Mouse (Mus musculus) liver, adult 2 months (tissue): ENCODE measurements around the gene Rab11fip2. TPM values are rescaled to one million over a fixed set of nuclear protein-coding genes. Genes with fewer than 3 reads are reported as not detected.

ENCODE experiments used
- DNase-seq: peaks from one replicate; pipeline ENCODE4 v3.0.0-alpha.2; 2011; ENCODE audit warnings: low read depth, low spot score; ENCODE audit errors: extremely low read depth
- H3K27ac ChIP-seq: fragments of 200-500 bp; replicated peaks from 2 replicates; pipeline ENCODE4 v1.5.1; 2012; ENCODE audit warnings: low read depth, mild to moderate bottlenecking, control low read depth, inconsistent platforms, low read length; ENCODE audit not compliant: insufficient read depth
- H3K27me3 ChIP-seq: fragments of 200-500 bp; 2 replicates; pipeline ENCODE4 v1.6.1; 2012; ENCODE audit warnings: mild to moderate bottlenecking, moderate library complexity, low read length, inconsistent platforms; ENCODE audit not compliant: control insufficient read depth, insufficient read depth
- H3K36me3 ChIP-seq: fragments of 200-500 bp; 2 replicates; pipeline ENCODE4 v1.6.1; 2012; ENCODE audit warnings: low read length, inconsistent platforms; ENCODE audit not compliant: control insufficient read depth, insufficient read depth
- H3K4me1 ChIP-seq: fragments of 200-500 bp; 2 replicates; pipeline ENCODE4 v1.6.1; 2011; ENCODE audit warnings: low read length; ENCODE audit not compliant: control insufficient read depth, insufficient read depth
- H3K4me3 ChIP-seq: fragments of 200-500 bp; 2 replicates; pipeline ENCODE4 v1.5.1; 2011; ENCODE audit warnings: low read depth, mild to moderate bottlenecking, control low read depth, low read length, moderate library complexity; ENCODE audit not compliant: insufficient read depth
- H3K79me2 ChIP-seq: fragments of 200-500 bp; 2 replicates; pipeline ENCODE4 v1.6.1; 2012; ENCODE audit warnings: inconsistent platforms, mild to moderate bottlenecking, low read length, moderate library complexity; ENCODE audit not compliant: control insufficient read depth, insufficient read depth
- H3K9ac ChIP-seq: fragments of 200-500 bp; 2 replicates; pipeline ENCODE4 v1.6.1; 2012; ENCODE audit warnings: low read depth, mild to moderate bottlenecking, control low read depth, inconsistent platforms, low read length
- CTCF ChIP-seq: fragments of 200-500 bp; IDR thresholded peaks from 2 replicates; pipeline ENCODE4 v1.5.1; 2011; ENCODE audit warnings: low read depth, low read length, control low read depth
- POLR2A ChIP-seq: fragments of 200-500 bp; IDR thresholded peaks from 2 replicates; pipeline ENCODE4 v1.6.1; 2011; ENCODE audit warnings: low read length, control low read depth; ENCODE audit not compliant: insufficient read depth; ENCODE audit errors: extremely low read depth
- WGBS: fragments of 180-500 bp; shearing (Covaris S2); methylation state at CpG from one replicate; pipeline ENCODE4 v1.1.7; 2018; 5-methylcytosine and 5-hydroxymethylcytosine counted together
- polyA plus RNA-seq: library from polyadenylated mRNA; depleted of rRNA; stranded (reverse); fragments of >200 nt; gene quantifications from 2 replicates; pipeline ENCODE4 v1.2.3, GENCODE M21; 2012
- total RNA-seq: library from RNA; depleted of rRNA; stranded (reverse); fragments of >200 nt; gene quantifications from 2 replicates; pipeline ENCODE4 v1.2.3, GENCODE M21; 2014

Gene Rab11fip2
- total and polyA plus RNA-seq, 2 experiments: 1.1 to 9.5 TPM

- H3K27ac ChIP-seq: no peak overlapping the region
- no peaks in the 10 kb centered on the region for H3K4me1 ChIP-seq
- no peak for DNase-seq
- WGBS: 77% methylated on average over 1 of the region's 1 CpGs
- TF ChIP-seq POLR2A (no peak), CTCF (no peak)
- peaks cover 4% of the 10 kb centered on the region; the same call in 1 of the 2 replicates for H3K36me3 ChIP-seq
- no peak overlapping the region for H3K4me3 ChIP-seq
- H3K9ac ChIP-seq: no peak overlapping the region
- no peaks in the 10 kb centered on the region for H3K27me3 ChIP-seq
- no peaks in the 10 kb centered on the region for H3K79me2 ChIP-seq
Measured at GRCm38 (mm10) chr19:59905296-59906081, 38.0 kb downstream of the Rab11fip2 start.

DNA sequence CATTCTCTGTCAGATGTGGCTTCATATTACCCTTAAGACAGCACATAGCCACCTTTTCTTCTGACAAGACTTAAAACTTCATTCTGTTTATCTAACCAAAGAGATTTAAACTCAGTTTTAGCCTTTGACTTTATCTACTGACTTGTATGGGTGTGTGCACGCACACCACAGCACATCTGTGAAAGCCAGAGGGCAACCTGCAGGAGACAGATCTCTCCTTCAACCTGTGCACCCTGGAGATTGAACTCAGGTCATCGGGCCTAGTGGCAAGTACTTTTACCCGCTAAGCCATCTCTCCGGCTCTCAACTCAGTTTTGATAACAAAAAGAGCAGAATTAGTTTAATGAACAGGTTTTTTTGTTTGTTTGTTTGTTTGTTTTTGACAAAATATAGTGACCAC is 43.5 kb downstream of the Rab11fip2 start:
- Histone ChIP-seq H3K79me2 (no peaks in the 10 kb centered on the region), H3K27me3 (no peaks in the 10 kb centered on the region), H3K4me3 (no peak overlapping the region), H3K9ac (no peak overlapping the region), H3K27ac (no peak overlapping the region), H3K4me1 (no peaks in the 10 kb centered on the region), H3K36me3 (peaks cover 4% of the 10 kb centered on the region; the same call in 1 of the 2 replicates)
- WGBS: 93% methylated on average over 4 of the region's 4 CpGs
- TF ChIP-seq POLR2A (no peak), CTCF (no peak)
- no peak for DNase-seq

GRCm38 (mm10) chr19:59898301-59898700 is 45.2 kb downstream of the Rab11fip2 start:
- 93% methylated on average over 4 of the region's 4 CpGs for WGBS
- Histone ChIP-seq H3K4me3 (no peak overlapping the region), H3K36me3 (no peaks in the 10 kb centered on the region; the same call in 1 of the 2 replicates), H3K27me3 (no peaks in the 10 kb centered on the region), H3K27ac (no peak overlapping the region), H3K4me1 (no peaks in the 10 kb centered on the region), H3K79me2 (no peaks in the 10 kb centered on the region), H3K9ac (no peak overlapping the region)
- no peak for DNase-seq
- TF ChIP-seq CTCF (no peak), POLR2A (no peak)

DNA sequence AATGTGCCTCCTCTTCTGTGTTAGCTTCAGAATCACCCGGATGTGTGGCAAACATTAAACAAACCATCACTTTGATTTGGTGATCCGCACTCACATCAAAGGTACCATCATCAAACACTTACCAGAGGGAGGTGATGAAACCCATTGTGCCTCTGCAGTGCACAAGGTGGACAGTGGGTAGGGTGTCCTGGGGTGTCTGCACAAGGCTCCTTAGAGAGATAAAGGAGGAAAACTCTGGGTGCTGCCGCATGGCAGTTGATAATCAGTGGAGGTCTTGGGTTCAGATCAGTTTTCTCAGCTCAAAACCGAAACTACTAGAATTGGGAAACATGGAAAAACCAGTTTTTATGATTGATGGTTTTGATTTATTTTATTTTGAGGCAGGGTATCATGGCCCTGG is 54.1 kb downstream of the Rab11fip2 start:
- no peaks in the 10 kb centered on the region for H3K79me2 ChIP-seq
- H3K27me3 ChIP-seq: no peaks in the 10 kb centered on the region
- no peaks in the 10 kb centered on the region for H3K4me1 ChIP-seq
- H3K27ac ChIP-seq: no peak overlapping the region
- H3K36me3 ChIP-seq: no peaks in the 10 kb centered on the region
- no peak overlapping the region for H3K4me3 ChIP-seq
- 79% methylated on average over 4 of the region's 4 CpGs for WGBS
- TF ChIP-seq CTCF (no peak), POLR2A (no peak)
- no peak for DNase-seq
- H3K9ac ChIP-seq: no peak overlapping the region

- H3K27ac ChIP-seq: no peak overlapping the region
- WGBS: 95% methylated on average over 2 of the region's 2 CpGs
- no peaks in the 10 kb centered on the region for H3K79me2 ChIP-seq
- no peak overlapping the region for H3K4me3 ChIP-seq
- H3K4me1 ChIP-seq: no peaks in the 10 kb centered on the region
- DNase-seq: no peak
- H3K27me3 ChIP-seq: no peaks in the 10 kb centered on the region
- no peaks in the 10 kb centered on the region for H3K36me3 ChIP-seq
- no peak for TF ChIP-seq POLR2A
- TF ChIP-seq CTCF: no peak
- H3K9ac ChIP-seq: no peak overlapping the region
Measured at GRCm38 (mm10) chr19:59888846-59889245, 54.6 kb downstream of the Rab11fip2 start.

DNA sequence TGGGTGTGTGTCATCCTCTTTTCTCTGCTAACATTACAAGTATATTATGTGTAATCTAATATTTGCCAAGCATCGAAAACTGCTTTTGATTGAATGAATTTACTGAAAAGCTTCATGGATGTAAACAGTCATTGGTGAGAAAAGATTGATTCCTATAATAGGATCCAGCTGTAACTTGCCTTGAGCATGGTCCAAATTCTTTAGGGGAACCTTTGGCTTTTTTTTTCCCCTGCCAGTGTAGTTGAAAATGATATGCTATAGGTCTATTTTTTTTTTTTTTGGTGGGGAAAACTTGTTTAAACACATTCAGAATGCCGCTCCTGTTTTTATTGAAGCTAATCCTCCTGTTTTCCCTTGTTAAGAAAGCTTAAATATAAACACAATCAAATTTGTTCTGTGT is 55.6 kb downstream of the Rab11fip2 start:
- Histone ChIP-seq H3K36me3 (no peaks in the 10 kb centered on the region), H3K9ac (no peak overlapping the region), H3K4me3 (no peak overlapping the region), H3K4me1 (no peaks in the 10 kb centered on the region), H3K27ac (no peak overlapping the region), H3K79me2 (no peaks in the 10 kb centered on the region), H3K27me3 (no peaks in the 10 kb centered on the region)
- WGBS: 88% methylated on average over 2 of the region's 2 CpGs
- TF ChIP-seq CTCF (no peak), POLR2A (no peak)
- DNase-seq: no peak
